Mouse (Mus musculus): Measurements from ENCODE around the gene Lrfn3. TPM values are rescaled to one million over a fixed set of nuclear protein-coding genes. Genes with fewer than 3 reads are reported as not detected.

The Lrfn3 gene
- 0.40 TPM for polyA plus RNA-seq (2015; fragmentation: Illumina TruSeq; extraction: RNeasy Lipid Tissue Mini Kit (QIAGEN cat#74804); ENCODE audit: insufficient read depth, low replicate concordance)

DNA sequence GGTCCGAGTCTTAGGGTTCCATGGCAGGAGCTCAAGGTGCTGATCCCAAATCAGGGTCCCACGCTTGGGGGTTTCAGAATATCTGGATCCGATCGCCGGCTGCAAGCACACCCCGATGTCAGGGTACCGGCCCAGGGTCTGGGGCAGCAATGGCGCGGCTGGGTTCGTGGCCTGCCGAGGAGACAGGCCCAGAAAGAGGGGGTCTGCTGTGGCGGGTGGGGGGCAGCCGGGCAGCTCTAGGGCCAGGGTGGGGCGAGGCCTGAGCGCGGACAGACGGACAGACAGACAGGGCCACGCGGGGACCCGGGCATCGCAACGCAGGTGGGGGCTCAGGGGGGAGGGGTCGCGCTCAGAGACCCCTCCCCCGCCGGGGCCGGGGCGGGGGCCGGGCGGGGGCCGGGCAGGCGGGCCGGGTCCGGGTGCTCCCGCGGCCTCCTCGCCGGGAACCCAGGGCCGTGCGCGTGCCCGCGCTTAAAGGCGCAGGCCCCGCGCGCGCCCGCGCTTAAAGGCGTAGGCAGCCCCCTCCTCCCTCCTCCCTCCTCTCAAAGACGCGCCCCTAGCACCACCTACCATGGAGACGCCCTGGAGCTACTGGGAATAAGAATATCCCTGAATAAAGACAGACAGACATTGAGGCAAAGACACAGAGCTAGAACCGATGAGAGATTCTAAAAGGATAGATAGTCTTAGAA, at the start of gene Lrfn3:
Gene Lrfn3 (minus strand): TSS at position 121 of the 692 bp plus-strand sequence.

GRCm38 (mm10) chr7:30323795-30324194, 38.8 kb downstream of the Lrfn3 start, which contains the start of gene Sdhaf1:
TSS of gene Sdhaf1 (minus strand) at chr7:30323895.

GRCm38 (mm10) chr7:30321539-30322284, 40.9 kb downstream of the Lrfn3 start, which contains the start of gene E130208F15Rik:
TSS of gene E130208F15Rik (plus strand) at chr7:30321740.

GRCm38 (mm10) chr7:30314721-30315155, 47.8 kb downstream of the Lrfn3 start, which contains the start of gene Syne4:
TSS of gene Syne4 (plus strand) at chr7:30314807.

GRCm38 (mm10) chr7:30308076-30309005, 54.2 kb downstream of the Lrfn3 start, which contains the start of gene Alkbh6:
TSS of gene Alkbh6 (plus strand) at chr7:30308717.

Other genes starting within 250 kb of the Lrfn3 start
- 8.5 TPM for gene Zfp382, start 240.8 kb downstream of the Lrfn3 start, polyA plus RNA-seq (2015; fragmentation: Illumina TruSeq; extraction: RNeasy Lipid Tissue Mini Kit (QIAGEN cat#74804); ENCODE audit: insufficient read depth, low replicate concordance)
- 56.8 TPM for gene Zfp146, start 193.0 kb downstream of the Lrfn3 start, polyA plus RNA-seq (2015; fragmentation: Illumina TruSeq; extraction: RNeasy Lipid Tissue Mini Kit (QIAGEN cat#74804); ENCODE audit: insufficient read depth, low replicate concordance)
- not detected for gene Cox7a1, start 178.6 kb downstream of the Lrfn3 start, polyA plus RNA-seq (2015; fragmentation: Illumina TruSeq; extraction: RNeasy Lipid Tissue Mini Kit (QIAGEN cat#74804); ENCODE audit: insufficient read depth, low replicate concordance)
- gene Capns1, start 164.0 kb downstream of the Lrfn3 start, polyA plus RNA-seq (2015; fragmentation: Illumina TruSeq; extraction: RNeasy Lipid Tissue Mini Kit (QIAGEN cat#74804); ENCODE audit: insufficient read depth, low replicate concordance), result 236 TPM
- gene Polr2i, start 130.8 kb downstream of the Lrfn3 start, polyA plus RNA-seq (2015; fragmentation: Illumina TruSeq; extraction: RNeasy Lipid Tissue Mini Kit (QIAGEN cat#74804); ENCODE audit: insufficient read depth, low replicate concordance), result 7.5 TPM
- gene Tbcb, start 130.5 kb downstream of the Lrfn3 start, polyA plus RNA-seq (2015; fragmentation: Illumina TruSeq; extraction: RNeasy Lipid Tissue Mini Kit (QIAGEN cat#74804); ENCODE audit: insufficient read depth, low replicate concordance), result 39.6 TPM
- gene Ovol3, start 127.0 kb downstream of the Lrfn3 start, polyA plus RNA-seq (2015; fragmentation: Illumina TruSeq; extraction: RNeasy Lipid Tissue Mini Kit (QIAGEN cat#74804); ENCODE audit: insufficient read depth, low replicate concordance), result not detected
- 0.23 TPM for gene Thap8, start 82.7 kb downstream of the Lrfn3 start, polyA plus RNA-seq (2015; fragmentation: Illumina TruSeq; extraction: RNeasy Lipid Tissue Mini Kit (QIAGEN cat#74804); ENCODE audit: insufficient read depth, low replicate concordance)
- gene Wdr62, start 82.4 kb downstream of the Lrfn3 start, polyA plus RNA-seq (2015; fragmentation: Illumina TruSeq; extraction: RNeasy Lipid Tissue Mini Kit (QIAGEN cat#74804); ENCODE audit: insufficient read depth, low replicate concordance), result 3.9 TPM
- gene Clip3, start 71.0 kb downstream of the Lrfn3 start, polyA plus RNA-seq (2015; fragmentation: Illumina TruSeq; extraction: RNeasy Lipid Tissue Mini Kit (QIAGEN cat#74804); ENCODE audit: insufficient read depth, low replicate concordance), result 15.0 TPM
- gene Alkbh6, start 54.1 kb downstream of the Lrfn3 start, polyA plus RNA-seq (2015; fragmentation: Illumina TruSeq; extraction: RNeasy Lipid Tissue Mini Kit (QIAGEN cat#74804); ENCODE audit: insufficient read depth, low replicate concordance), result 25.9 TPM
- gene Syne4, start 48.0 kb downstream of the Lrfn3 start, polyA plus RNA-seq (2015; fragmentation: Illumina TruSeq; extraction: RNeasy Lipid Tissue Mini Kit (QIAGEN cat#74804); ENCODE audit: insufficient read depth, low replicate concordance), result 3.6 TPM
- 1.0 TPM for gene E130208F15Rik, start 41.0 kb downstream of the Lrfn3 start, polyA plus RNA-seq (2015; fragmentation: Illumina TruSeq; extraction: RNeasy Lipid Tissue Mini Kit (QIAGEN cat#74804); ENCODE audit: insufficient read depth, low replicate concordance)
- gene Sdhaf1, start 38.9 kb downstream of the Lrfn3 start, polyA plus RNA-seq (2015; fragmentation: Illumina TruSeq; extraction: RNeasy Lipid Tissue Mini Kit (QIAGEN cat#74804); ENCODE audit: insufficient read depth, low replicate concordance), result 12.5 TPM
- 399 TPM for gene Tyrobp, start 51.0 kb upstream of the Lrfn3 start, polyA plus RNA-seq (2015; fragmentation: Illumina TruSeq; extraction: RNeasy Lipid Tissue Mini Kit (QIAGEN cat#74804); ENCODE audit: insufficient read depth, low replicate concordance)
- gene Hcst, start 57.1 kb upstream of the Lrfn3 start, polyA plus RNA-seq (2015; fragmentation: Illumina TruSeq; extraction: RNeasy Lipid Tissue Mini Kit (QIAGEN cat#74804); ENCODE audit: insufficient read depth, low replicate concordance), result 34.7 TPM
- gene Nfkbid, start 59.0 kb upstream of the Lrfn3 start, polyA plus RNA-seq (2015; fragmentation: Illumina TruSeq; extraction: RNeasy Lipid Tissue Mini Kit (QIAGEN cat#74804); ENCODE audit: insufficient read depth, low replicate concordance), result 36.4 TPM
- gene Aplp1, start 82.8 kb upstream of the Lrfn3 start, polyA plus RNA-seq (2015; fragmentation: Illumina TruSeq; extraction: RNeasy Lipid Tissue Mini Kit (QIAGEN cat#74804); ENCODE audit: insufficient read depth, low replicate concordance), result 0.81 TPM
- gene Kirrel2, start 94.9 kb upstream of the Lrfn3 start, polyA plus RNA-seq (2015; fragmentation: Illumina TruSeq; extraction: RNeasy Lipid Tissue Mini Kit (QIAGEN cat#74804); ENCODE audit: insufficient read depth, low replicate concordance), result not detected
- 0.26 TPM for gene Nphs1, start 95.5 kb upstream of the Lrfn3 start, polyA plus RNA-seq (2015; fragmentation: Illumina TruSeq; extraction: RNeasy Lipid Tissue Mini Kit (QIAGEN cat#74804); ENCODE audit: insufficient read depth, low replicate concordance)
- gene Prodh2, start 130.8 kb upstream of the Lrfn3 start, polyA plus RNA-seq (2015; fragmentation: Illumina TruSeq; extraction: RNeasy Lipid Tissue Mini Kit (QIAGEN cat#74804); ENCODE audit: insufficient read depth, low replicate concordance), result not detected
- 2.3 TPM for gene Arhgap33, start 172.3 kb upstream of the Lrfn3 start, polyA plus RNA-seq (2015; fragmentation: Illumina TruSeq; extraction: RNeasy Lipid Tissue Mini Kit (QIAGEN cat#74804); ENCODE audit: insufficient read depth, low replicate concordance)
- gene Hspb6, start 189.4 kb upstream of the Lrfn3 start, polyA plus RNA-seq (2015; fragmentation: Illumina TruSeq; extraction: RNeasy Lipid Tissue Mini Kit (QIAGEN cat#74804); ENCODE audit: insufficient read depth, low replicate concordance), result 6.5 TPM
- 6.0 TPM for gene Proser3, start 189.5 kb upstream of the Lrfn3 start, polyA plus RNA-seq (2015; fragmentation: Illumina TruSeq; extraction: RNeasy Lipid Tissue Mini Kit (QIAGEN cat#74804); ENCODE audit: insufficient read depth, low replicate concordance)
- gene Lin37, start 197.1 kb upstream of the Lrfn3 start, polyA plus RNA-seq (2015; fragmentation: Illumina TruSeq; extraction: RNeasy Lipid Tissue Mini Kit (QIAGEN cat#74804); ENCODE audit: insufficient read depth, low replicate concordance), result 50.0 TPM
- 48.4 TPM for gene U2af1l4, start 200.5 kb upstream of the Lrfn3 start, polyA plus RNA-seq (2015; fragmentation: Illumina TruSeq; extraction: RNeasy Lipid Tissue Mini Kit (QIAGEN cat#74804); ENCODE audit: insufficient read depth, low replicate concordance)
- gene Gm49396, start 200.6 kb upstream of the Lrfn3 start, polyA plus RNA-seq (2015; fragmentation: Illumina TruSeq; extraction: RNeasy Lipid Tissue Mini Kit (QIAGEN cat#74804); ENCODE audit: insufficient read depth, low replicate concordance), result 21.5 TPM
- gene Psenen, start 200.9 kb upstream of the Lrfn3 start, polyA plus RNA-seq (2015; fragmentation: Illumina TruSeq; extraction: RNeasy Lipid Tissue Mini Kit (QIAGEN cat#74804); ENCODE audit: insufficient read depth, low replicate concordance), result 134 TPM
- not detected for gene Igflr1, start 202.7 kb upstream of the Lrfn3 start, polyA plus RNA-seq (2015; fragmentation: Illumina TruSeq; extraction: RNeasy Lipid Tissue Mini Kit (QIAGEN cat#74804); ENCODE audit: insufficient read depth, low replicate concordance)
- gene Kmt2b, start 226.0 kb upstream of the Lrfn3 start, polyA plus RNA-seq (2015; fragmentation: Illumina TruSeq; extraction: RNeasy Lipid Tissue Mini Kit (QIAGEN cat#74804); ENCODE audit: insufficient read depth, low replicate concordance), result 45.0 TPM
- 2.5 TPM for gene Zbtb32, start 236.1 kb upstream of the Lrfn3 start, polyA plus RNA-seq (2015; fragmentation: Illumina TruSeq; extraction: RNeasy Lipid Tissue Mini Kit (QIAGEN cat#74804); ENCODE audit: insufficient read depth, low replicate concordance)

Data from spleen, adult 10 weeks (tissue).